Mouse (Mus musculus): ENCODE data around the gene Gja4. TPM values are rescaled to one million over a fixed set of nuclear protein-coding genes. Genes with fewer than 3 reads are reported as not detected.

Gja4 gene
- total RNA-seq, 2 experiments from 2014 or later = not detected

Other genes starting within 250 kb of the Gja4 start
- gene Zmym6, start 236.7 kb downstream of the Gja4 start, total RNA-seq (2015; ENCODE audit: low replicate concordance) = 3.6 and 4.2 TPM in 2 replicates
- gene Zmym6, start 236.7 kb downstream of the Gja4 start, total RNA-seq (2017; ENCODE audit: low replicate concordance) = 0.83 and 1.5 TPM in 2 replicates
- gene Tmem35b, start 190.3 kb downstream of the Gja4 start, total RNA-seq (2015; ENCODE audit: low replicate concordance) = 4.3 and 11.3 TPM in 2 replicates
- 0.45 and 2.3 TPM in 2 replicates for gene Tmem35b, start 190.3 kb downstream of the Gja4 start, total RNA-seq (2017; ENCODE audit: low replicate concordance)
- not detected in 2 replicates for gene Dlgap3, start 144.8 kb downstream of the Gja4 start, total RNA-seq (2015; ENCODE audit: low replicate concordance)
- not detected in 2 replicates for gene Dlgap3, start 144.8 kb downstream of the Gja4 start, total RNA-seq (2017; ENCODE audit: low replicate concordance)
- gene Smim12, start 70.3 kb downstream of the Gja4 start, total RNA-seq (2015; ENCODE audit: low replicate concordance) = 3.8 and 4.0 TPM in 2 replicates
- gene Smim12, start 70.3 kb downstream of the Gja4 start, total RNA-seq (2017; ENCODE audit: low replicate concordance) = 7.1 and 11.1 TPM in 2 replicates
- gene Gjb3, start 16.8 kb upstream of the Gja4 start, total RNA-seq (2015; ENCODE audit: low replicate concordance) = 0.84 TPM in 1 of 2 replicates, not detected in the other
- gene Gjb3, start 16.8 kb upstream of the Gja4 start, total RNA-seq (2017; ENCODE audit: low replicate concordance) = not detected in 2 replicates
- not detected in 2 replicates for gene Gjb4, start 40.0 kb upstream of the Gja4 start, total RNA-seq (2015; ENCODE audit: low replicate concordance)
- gene Gjb4, start 40.0 kb upstream of the Gja4 start, total RNA-seq (2017; ENCODE audit: low replicate concordance) = not detected in 2 replicates
- not detected in 2 replicates for gene Gjb5, start 44.1 kb upstream of the Gja4 start, total RNA-seq (2015; ENCODE audit: low replicate concordance)
- gene Gjb5, start 44.1 kb upstream of the Gja4 start, total RNA-seq (2017; ENCODE audit: low replicate concordance) = not detected in 2 replicates